Mouse (Mus musculus) cerebellum, adult 2 months (tissue): ENCODE data around the gene Fbn1. TPM values are rescaled to one million over a fixed set of nuclear protein-coding genes. Genes with fewer than 3 reads are reported as not detected.

Source experiments
- DNase-seq, 2 experiments: peaks; one replicate each; pipeline ENCODE4 v3.0.0; 2021
- H3K27ac ChIP-seq: fragments of 200-500 bp; 2 replicates; pipeline ENCODE4 v1.5.1; 2012; ENCODE audit warnings: low read length, control low read depth, inconsistent platforms; ENCODE audit not compliant: insufficient read depth
- H3K27me3 ChIP-seq: fragments of 200-500 bp; 2 replicates; pipeline ENCODE4 v1.6.1; 2012; ENCODE audit warnings: inconsistent platforms, mild to moderate bottlenecking, low read length, moderate library complexity; ENCODE audit not compliant: control insufficient read depth, insufficient read depth
- H3K4me1 ChIP-seq: fragments of 200-500 bp; 2 replicates; pipeline ENCODE4 v1.6.1; 2011; ENCODE audit warnings: low read length; ENCODE audit not compliant: control insufficient read depth, insufficient read depth
- H3K4me3 ChIP-seq: fragments of 200-500 bp; replicated peaks from 2 replicates; pipeline ENCODE3; 2011; ENCODE audit warnings: mild to moderate bottlenecking, low read depth, low read length, control low read depth; ENCODE audit not compliant: insufficient read depth
- CTCF ChIP-seq: fragments of 200-500 bp; IDR thresholded peaks from 2 replicates; pipeline ENCODE4 v1.5.1; 2011; ENCODE audit warnings: low read depth, mild to moderate bottlenecking, control low read depth, low read length, moderate library complexity, borderline replicate concordance; ENCODE audit not compliant: insufficient read depth
- POLR2A ChIP-seq: fragments of 200-500 bp; IDR thresholded peaks from 2 replicates; pipeline ENCODE4 v1.6.1; 2011; ENCODE audit warnings: low read length, control low read depth, borderline replicate concordance; ENCODE audit not compliant: insufficient read depth
- WGBS: fragments of 180-500 bp; shearing (Covaris S2); methylation state at CpG from one replicate; pipeline ENCODE4 v1.1.7; 2018; 5-methylcytosine and 5-hydroxymethylcytosine counted together
- polyA plus RNA-seq: library from polyadenylated mRNA; depleted of rRNA; stranded (reverse); fragments of >200 nt; gene quantifications from 2 replicates; pipeline ENCODE4 v1.2.3, GENCODE M21; 2012

The Fbn1 gene
- polyA plus RNA-seq, 1 experiment = 1.2 TPM

DNA sequence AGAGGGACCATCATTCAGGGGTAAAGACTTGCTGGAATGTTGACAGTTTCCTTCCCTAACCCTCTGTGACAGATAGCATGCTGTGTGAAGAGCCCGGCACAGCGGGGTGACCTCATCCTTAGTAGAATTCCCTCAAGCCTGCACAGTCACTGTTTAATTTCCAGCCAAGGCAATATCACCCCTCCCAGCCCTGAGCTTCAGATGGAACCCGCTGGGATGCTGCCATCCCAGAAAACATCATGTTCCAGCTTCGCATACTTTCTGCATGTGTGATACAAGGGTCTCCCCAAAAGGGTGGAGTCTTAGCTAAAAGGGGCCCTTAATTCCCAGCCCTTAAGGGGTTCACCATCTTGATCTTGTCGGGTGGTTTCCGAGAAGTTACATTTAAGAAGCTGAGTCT lies 22.9 kb upstream of the Fbn1 start:
- no peaks in the 10 kb centered on the region for H3K4me1 ChIP-seq
- H3K27me3 ChIP-seq = no peaks in the 10 kb centered on the region
- no peak for DNase-seq
- H3K27ac ChIP-seq = no peak overlapping the region
- H3K4me3 ChIP-seq = no peak overlapping the region
- no peak for TF ChIP-seq CTCF
- no peak for TF ChIP-seq POLR2A
- WGBS = 40% methylated on average over 6 of the region's 6 CpGs

DNA sequence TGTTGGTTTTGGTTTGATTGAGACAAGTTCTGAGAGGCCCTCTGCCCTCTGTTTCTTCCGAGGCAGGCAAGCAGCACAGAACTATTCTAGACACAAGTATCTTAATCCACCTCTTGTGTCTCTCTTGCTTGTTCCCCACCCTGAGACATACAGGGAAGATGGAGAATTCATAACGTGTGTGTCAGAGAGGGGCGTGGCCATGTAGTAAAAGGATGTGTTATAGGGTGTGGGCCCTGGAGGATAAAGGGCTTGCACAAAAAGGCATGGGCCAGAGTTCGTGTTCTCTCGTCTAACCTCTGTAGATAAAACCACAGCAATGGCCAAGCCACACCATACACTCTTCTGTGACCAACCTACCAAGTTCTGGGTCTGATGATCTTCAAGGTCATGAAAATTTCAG lies 18.8 kb upstream of the Fbn1 start:
- 87% methylated on average over 5 of the region's 5 CpGs for WGBS
- Histone ChIP-seq H3K27me3 (no peaks in the 10 kb centered on the region), H3K27ac (no peak overlapping the region), H3K4me3 (no peak overlapping the region), H3K4me1 (no peaks in the 10 kb centered on the region)
- DNase-seq = no peak
- TF ChIP-seq CTCF (no peak), POLR2A (no peak)

DNA sequence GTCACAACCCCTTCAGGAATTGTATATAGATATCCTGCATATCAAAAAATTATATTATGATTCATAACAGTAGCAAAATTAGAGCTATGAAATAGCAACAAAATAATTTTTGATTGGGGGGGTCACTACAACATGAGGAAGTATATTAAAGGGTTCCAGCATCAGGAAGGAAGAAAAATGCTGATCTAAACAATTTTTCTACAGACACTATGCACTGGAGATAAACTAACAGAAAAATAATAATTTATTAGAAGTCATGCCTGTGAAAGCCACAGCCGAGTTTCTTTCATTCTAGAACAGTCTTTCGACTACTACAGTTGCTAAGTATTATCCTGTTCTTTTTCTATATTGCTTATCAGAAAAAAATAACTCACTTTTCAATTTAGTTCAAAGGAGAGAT lies 17.7 kb upstream of the Fbn1 start:
- H3K4me1 ChIP-seq = no peaks in the 10 kb centered on the region
- no peak overlapping the region for H3K27ac ChIP-seq
- no peaks in the 10 kb centered on the region for H3K27me3 ChIP-seq
- no peak for DNase-seq
- no peak overlapping the region for H3K4me3 ChIP-seq
- WGBS = 85% methylated on average over 2 of the region's 2 CpGs
- TF ChIP-seq CTCF (no peak), POLR2A (no peak)

DNA sequence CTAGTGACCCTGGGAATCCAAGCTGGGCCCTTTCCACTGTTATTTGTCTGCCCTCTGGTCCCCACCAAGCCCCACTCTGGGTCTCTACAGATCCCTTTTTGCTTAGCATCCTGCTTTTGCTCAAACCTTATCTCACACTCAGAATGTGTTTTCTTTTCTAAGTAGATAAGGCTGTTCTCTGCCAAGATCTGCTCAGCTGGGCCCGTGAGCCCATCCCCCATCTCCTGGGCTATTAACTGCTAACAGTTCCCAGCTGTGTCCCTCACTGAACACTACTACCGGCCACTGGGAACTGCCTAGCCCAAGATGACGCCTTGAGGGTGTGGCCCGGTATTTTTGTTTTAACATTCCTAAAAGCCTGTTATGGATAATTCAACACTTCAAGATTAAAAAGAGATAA lies 8.8 kb upstream of the Fbn1 start:
- 48% methylated on average over 4 of the region's 4 CpGs for whole genome bisulfite sequencing
- no peak overlapping the region for H3K4me3 ChIP-seq
- no peaks in the 10 kb centered on the region; the same call in 1 of the 2 replicates for H3K27me3 ChIP-seq
- no peaks in the 10 kb centered on the region for H3K4me1 ChIP-seq
- no peak for DNase-seq
- H3K27ac ChIP-seq = no peak overlapping the region
- no peak for TF ChIP-seq CTCF
- no peak for TF ChIP-seq POLR2A

DNA sequence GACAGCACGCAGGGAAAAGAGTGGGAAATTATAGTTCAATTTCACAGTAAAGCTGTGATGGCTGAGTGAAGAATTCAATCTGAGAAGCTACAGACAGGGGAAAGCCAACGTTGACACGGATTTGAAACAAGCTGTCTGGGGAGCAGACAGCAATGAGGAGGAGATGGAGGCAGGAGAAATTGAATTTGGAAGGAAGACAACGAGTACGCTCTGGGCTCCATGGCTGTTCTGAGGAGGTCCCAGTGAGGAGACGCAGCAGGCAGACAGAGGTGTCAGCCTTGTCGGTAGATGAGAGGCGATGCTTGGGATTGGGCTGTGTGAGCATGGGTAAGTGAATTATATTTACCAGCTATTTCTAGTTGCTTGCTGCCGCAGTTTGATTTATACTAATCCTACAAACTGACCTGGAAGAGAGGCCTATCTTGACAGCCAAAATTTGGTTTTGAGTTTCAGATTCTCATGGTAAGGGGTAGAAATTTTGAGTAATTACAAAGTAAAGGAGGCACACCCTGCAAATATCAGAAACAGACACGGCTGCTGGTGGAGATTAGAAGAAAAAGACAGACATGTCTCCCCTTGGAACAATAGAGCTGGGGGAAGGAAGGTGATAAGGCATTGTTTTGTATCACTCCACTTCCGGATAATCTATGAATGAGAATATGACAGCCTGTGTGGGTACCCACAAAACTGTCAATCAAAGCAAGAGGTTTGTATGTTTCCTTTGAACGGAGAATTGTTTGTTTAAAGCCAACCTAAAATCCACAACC lies 7.7 kb upstream of the Fbn1 start:
- TF ChIP-seq POLR2A = no peak
- TF ChIP-seq CTCF = no peak
- no peaks in the 10 kb centered on the region for H3K4me1 ChIP-seq
- H3K27ac ChIP-seq = no peak overlapping the region
- 74% methylated on average over 12 of the region's 12 CpGs for WGBS
- no peak for DNase-seq
- H3K4me3 ChIP-seq = no peak overlapping the region
- H3K27me3 ChIP-seq = no peaks in the 10 kb centered on the region; the same call in 1 of the 2 replicates

DNA sequence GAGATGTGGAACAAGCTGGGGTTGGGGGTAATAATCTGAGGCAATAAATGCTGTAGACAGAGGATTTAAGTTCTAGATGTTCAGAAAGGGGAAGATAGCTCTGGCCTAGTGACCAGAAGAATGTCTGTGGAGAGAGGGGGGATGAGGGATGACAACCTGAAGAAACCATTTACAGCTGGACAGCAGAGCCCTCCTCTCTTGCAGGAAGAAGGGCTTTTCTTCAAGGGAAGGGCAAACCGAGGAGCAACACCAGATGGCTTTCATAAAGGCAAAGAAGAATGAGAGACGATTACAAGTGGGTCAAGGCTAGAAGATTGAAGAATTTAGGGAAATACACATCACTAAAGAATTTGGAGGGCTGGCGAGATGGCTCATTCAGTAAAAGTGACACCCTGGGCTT lies 6.6 kb upstream of the Fbn1 start:
- H3K27me3 ChIP-seq = no peaks in the 10 kb centered on the region; the same call in 1 of the 2 replicates
- H3K4me3 ChIP-seq = no peak overlapping the region
- WGBS = 69% methylated on average over 3 of the region's 3 CpGs
- no peaks in the 10 kb centered on the region for H3K4me1 ChIP-seq
- DNase-seq = no peak
- no peak overlapping the region for H3K27ac ChIP-seq
- no peak for TF ChIP-seq CTCF
- TF ChIP-seq POLR2A = no peak

DNA sequence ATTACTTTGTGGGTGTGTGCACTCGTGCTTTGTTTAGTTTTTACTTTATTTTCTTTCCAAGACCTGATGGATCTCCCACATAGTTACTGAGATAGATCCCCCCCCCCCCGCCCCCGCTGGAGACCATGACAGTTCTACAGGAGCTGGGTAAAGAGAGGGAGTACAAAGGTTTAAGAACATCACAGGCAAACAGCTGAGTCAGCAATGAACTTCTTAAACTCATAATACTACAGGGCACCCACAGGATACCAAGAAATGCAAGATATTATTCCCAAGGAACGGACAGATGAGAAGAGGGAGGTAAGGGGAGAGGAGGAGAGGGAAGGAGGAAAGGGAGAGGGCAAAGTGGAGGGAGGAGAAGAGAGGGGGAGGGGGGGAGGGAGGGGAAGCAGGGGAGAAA lies 4.8 kb upstream of the Fbn1 start:
- 92% methylated on average over 4 of the region's 4 CpGs for WGBS
- Histone ChIP-seq H3K4me3 (no peak overlapping the region), H3K27ac (no peak overlapping the region), H3K27me3 (no peaks in the 10 kb centered on the region; the same call in 1 of the 2 replicates), H3K4me1 (no peaks in the 10 kb centered on the region)
- no peak for DNase-seq
- TF ChIP-seq POLR2A (no peak), CTCF (no peak)

DNA sequence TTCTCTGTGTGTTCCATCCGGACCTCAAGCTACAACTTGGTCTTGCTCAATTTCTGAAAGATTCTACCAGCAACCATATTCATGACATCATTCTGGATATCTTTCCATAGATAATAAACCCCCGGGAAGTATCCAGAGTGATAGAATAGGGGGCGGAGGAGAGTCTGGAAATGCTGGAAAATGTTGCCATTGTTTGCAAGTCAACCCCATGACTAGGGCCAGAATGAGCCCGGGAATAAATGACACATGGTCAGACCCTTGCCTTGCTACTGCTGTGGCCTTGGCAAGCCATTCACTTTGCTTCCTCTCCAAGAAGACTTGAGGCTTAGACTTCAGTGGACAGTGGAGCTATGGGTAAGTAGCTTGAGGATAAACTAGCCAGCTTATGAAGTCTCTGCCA lies 4.1 kb upstream of the Fbn1 start:
- H3K27ac ChIP-seq = no peak overlapping the region
- 52% methylated on average over 4 of the region's 4 CpGs for WGBS
- no peak overlapping the region for H3K4me3 ChIP-seq
- TF ChIP-seq CTCF = no peak
- TF ChIP-seq POLR2A = no peak
- DNase-seq = no peak
- H3K4me1 ChIP-seq = no peaks in the 10 kb centered on the region
- H3K27me3 ChIP-seq = no peaks in the 10 kb centered on the region; the same call in 1 of the 2 replicates

DNA sequence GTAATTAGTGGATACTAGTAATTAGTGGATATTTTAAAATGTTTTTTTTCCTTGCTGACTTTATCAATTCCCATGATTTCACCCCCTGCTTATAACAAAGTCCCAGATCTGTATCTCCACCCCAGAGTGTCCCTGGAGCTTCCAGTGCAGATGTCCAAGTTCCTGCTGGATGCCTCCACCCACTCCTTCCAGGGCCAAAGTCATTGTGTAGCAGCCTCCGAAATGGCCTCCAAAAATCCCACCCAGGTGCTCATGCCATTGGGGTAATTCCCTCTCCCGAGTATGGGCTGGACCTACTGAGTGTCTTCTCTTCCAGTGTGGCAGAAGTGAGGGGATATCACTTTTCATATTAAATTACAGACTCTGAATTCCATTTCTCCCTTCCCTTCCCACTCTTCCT lies 3.0 kb upstream of the Fbn1 start:
- no peak for TF ChIP-seq POLR2A
- no peak for TF ChIP-seq CTCF
- Histone ChIP-seq H3K27ac (no peak overlapping the region), H3K4me1 (no peaks in the 10 kb centered on the region), H3K4me3 (no peak overlapping the region), H3K27me3 (peaks cover 2% of the 10 kb centered on the region; the same call in 1 of the 2 replicates)
- no peak for DNase-seq
- whole genome bisulfite sequencing = 68% methylated on average over 2 of the region's 2 CpGs
